Mouse (Mus musculus) liver, postnatal 0 days (tissue): ENCODE results near the gene C2cd4c. TPM values are rescaled to one million over a fixed set of nuclear protein-coding genes. Genes with fewer than 3 reads are reported as not detected.
A peak's percentile ranks its signal among the peaks of the same experiment; 100 is the strongest.

Experiments
- ATAC-seq: fragments of 200-750 bp; cut with Nextera tagmentation; 2 replicates; pipeline ENCODE4 v1.8.0; 2017; ENCODE audit warnings: mild to moderate bottlenecking, moderate library complexity
- DNase-seq: peaks from one replicate; pipeline ENCODE4 v3.0.0-alpha.2; 2016
- H3K27ac ChIP-seq: fragments of 300-500 bp; sonication (generic); 2 replicates; pipeline ENCODE4 v1.5.1; 2014; ENCODE audit warnings: antibody characterized with exemption, moderate library complexity, mild to moderate bottlenecking, low read depth
- H3K27me3 ChIP-seq: fragments of 300-500 bp; sonication (generic); 2 replicates; pipeline ENCODE4 v1.6.1; 2014; ENCODE audit warnings: low read length, control low read depth, mixed read lengths; ENCODE audit not compliant: insufficient read depth
- H3K36me3 ChIP-seq: fragments of 300-500 bp; sonication (generic); replicated peaks from 2 replicates; pipeline ENCODE4 v1.6.1; 2014; ENCODE audit warnings: mild to moderate bottlenecking, control low read depth, low read length, moderate library complexity, mixed read lengths; ENCODE audit not compliant: insufficient read depth
- H3K4me1 ChIP-seq: fragments of 300-500 bp; sonication (generic); 2 replicates; pipeline ENCODE4 v1.6.1; 2014; ENCODE audit warnings: antibody characterized with exemption, mild to moderate bottlenecking, control low read depth; ENCODE audit not compliant: insufficient read depth
- H3K4me2 ChIP-seq: fragments of 300-500 bp; sonication (generic); 2 replicates; pipeline ENCODE4 v1.6.1; 2014; ENCODE audit warnings: low read depth, mild to moderate bottlenecking, low read length, moderate library complexity, mixed read lengths
- H3K4me3 ChIP-seq: fragments of 300-500 bp; sonication (generic); 2 replicates; pipeline ENCODE4 v1.5.1; 2014; ENCODE audit warnings: low read depth, low read length
- H3K9ac ChIP-seq: fragments of 300-500 bp; sonication (generic); replicated peaks from 2 replicates; pipeline ENCODE4 v1.6.1; 2014; ENCODE audit warnings: mild to moderate bottlenecking, moderate library complexity
- H3K9me3 ChIP-seq: fragments of 300-500 bp; sonication (generic); 2 replicates; pipeline ENCODE4 v1.6.1; 2016; ENCODE audit warnings: mild to moderate bottlenecking, control low read depth, low read length, mixed read lengths
- CTCF ChIP-seq: sonication (generic); IDR thresholded peaks from 2 replicates; pipeline ENCODE4 v1.5.1; 2016; ENCODE audit warnings: antibody characterized with exemption, low read depth
- EP300 ChIP-seq: IDR thresholded peaks from 2 replicates; pipeline ENCODE4 v1.6.1; 2016; ENCODE audit warnings: antibody characterized with exemption, low read depth, mild to moderate bottlenecking
- WGBS: fragments of 180-500 bp; shearing (Covaris S2); extraction: QIAGEN DNeasy Blood & Tissue Kit; methylation state at CpG from one replicate; pipeline ENCODE4 v1.1.7; 2014; ENCODE audit not compliant: insufficient replicate concordance; 5-methylcytosine and 5-hydroxymethylcytosine counted together
- polyA plus RNA-seq: library from polyadenylated mRNA; unstranded; fragments of >200 nt; fragmentation: Nextera tagmentation; extraction: Ambion mirVana; gene quantifications from 2 replicates; pipeline ENCODE4 v1.2.1, GENCODE M21; 2015

C2cd4c gene
- polyA plus RNA-seq, 1 experiment from 2014 or later = not detected

DNA sequence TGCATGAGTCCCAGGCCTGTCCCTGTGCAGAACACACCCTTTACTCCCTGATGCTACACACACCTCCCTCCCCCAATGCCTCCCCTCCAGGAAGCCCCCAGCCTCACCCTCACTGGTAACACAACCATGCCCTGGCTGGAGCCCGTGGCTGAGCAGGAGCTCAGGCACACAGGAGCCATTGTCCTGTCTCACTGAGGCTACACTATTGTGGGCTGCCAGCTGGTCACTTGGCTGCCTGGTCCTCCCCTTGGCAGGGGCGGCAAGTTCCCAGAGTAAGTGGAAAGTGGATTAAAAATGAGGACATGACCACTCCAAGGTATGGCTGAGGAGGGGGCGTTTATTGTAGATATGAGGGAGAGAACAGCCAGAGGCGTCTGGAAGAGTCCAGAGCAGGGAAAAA, 7.3 kb downstream of the C2cd4c start:
- Histone ChIP-seq H3K9me3 (no peaks in the 10 kb centered on the region), H3K36me3 (no peaks in the 10 kb centered on the region), H3K4me3 (no peak overlapping the region), H3K4me1 (no peaks in the 10 kb centered on the region), H3K27me3 (peaks cover 8% of the 10 kb centered on the region; the same call in 1 of the 2 replicates), H3K4me2 (no peak overlapping the region), H3K27ac (no peak overlapping the region), H3K9ac (no peak overlapping the region)
- no peak for TF ChIP-seq CTCF
- TF ChIP-seq EP300 = no peak
- no peak for ATAC-seq
- DNase-seq = no peak
- WGBS = 73% methylated on average over 4 of the region's 4 CpGs

GRCm38 (mm10) chr10:79597936-79598230, 15.9 kb downstream of the C2cd4c start:
- H3K4me3 ChIP-seq = no peak overlapping the region
- H3K9me3 ChIP-seq = no peaks in the 10 kb centered on the region
- DNase-seq (no peak), ATAC-seq (no peak)
- H3K27ac ChIP-seq = no peak overlapping the region
- H3K4me2 ChIP-seq = no peak overlapping the region
- H3K9ac ChIP-seq = no peak overlapping the region
- no peaks in the 10 kb centered on the region for H3K4me1 ChIP-seq
- no peaks in the 10 kb centered on the region for H3K27me3 ChIP-seq
- WGBS = 77% methylated on average over 4 of the region's 4 CpGs
- no peaks in the 10 kb centered on the region for H3K36me3 ChIP-seq
- TF ChIP-seq CTCF = no peak
- TF ChIP-seq EP300 = no peak

DNA sequence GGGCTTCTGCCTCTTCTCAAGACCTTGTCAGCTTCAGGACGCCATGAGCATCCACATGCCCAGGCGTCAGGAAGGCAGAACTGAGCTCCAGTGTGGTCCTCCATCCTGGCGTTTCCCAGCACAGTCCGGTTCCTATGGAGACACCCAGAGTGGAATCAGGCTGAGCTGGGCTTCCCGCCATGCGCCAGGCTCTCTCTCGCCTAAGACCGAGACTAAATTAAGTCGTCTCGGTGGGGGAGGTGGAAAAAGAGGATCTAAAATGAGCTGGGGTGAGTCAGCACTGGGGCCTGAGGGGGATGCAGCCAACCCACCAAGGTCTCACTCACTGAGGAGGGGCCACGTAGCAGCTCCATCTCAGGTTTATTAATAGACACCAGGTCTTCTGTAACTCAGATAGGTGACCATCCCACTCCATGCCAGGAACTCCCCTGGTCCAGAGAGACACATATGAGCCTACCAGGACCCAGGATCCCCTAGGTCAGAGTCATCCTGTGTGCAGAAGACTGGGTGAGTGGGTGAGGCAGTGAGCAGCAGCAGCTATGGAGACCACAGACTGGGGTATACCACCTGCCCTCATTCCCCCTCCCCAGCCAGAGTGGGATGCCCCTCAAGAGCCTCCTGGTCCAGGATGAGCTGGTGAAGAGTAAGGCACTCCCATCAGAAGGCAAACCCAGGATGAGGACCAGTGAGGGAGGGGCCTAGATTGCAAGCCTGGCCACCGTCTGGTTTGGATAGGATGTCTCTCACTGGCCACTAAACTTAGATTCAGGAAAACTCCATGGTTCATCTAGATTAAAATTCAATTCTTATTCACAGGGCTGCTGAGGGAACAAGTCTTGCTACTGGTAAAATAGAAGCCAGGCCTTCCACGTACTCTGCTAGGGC, 16.5 kb downstream of the C2cd4c start:
- Histone ChIP-seq H3K4me2 (no peak overlapping the region), H3K9ac (no peak overlapping the region), H3K36me3 (no peaks in the 10 kb centered on the region), H3K27ac (no peak overlapping the region), H3K9me3 (no peaks in the 10 kb centered on the region), H3K27me3 (no peaks in the 10 kb centered on the region), H3K4me3 (no peak overlapping the region), H3K4me1 (no peaks in the 10 kb centered on the region)
- 35% methylated on average over 13 of the region's 13 CpGs for WGBS
- DNase-seq = no peak
- TF ChIP-seq CTCF = no peak
- no peak for TF ChIP-seq EP300
- no peak for ATAC-seq

GRCm38 (mm10) chr10:79595590-79595929, 18.3 kb downstream of the C2cd4c start:
- H3K27me3 ChIP-seq = no peaks in the 10 kb centered on the region
- H3K9me3 ChIP-seq = no peaks in the 10 kb centered on the region
- WGBS = 47% methylated on average over 8 of the region's 8 CpGs
- TF ChIP-seq EP300 (no peak), CTCF (no peak)
- H3K4me3 ChIP-seq = no peak overlapping the region
- H3K4me1 ChIP-seq = no peaks in the 10 kb centered on the region
- H3K36me3 ChIP-seq = no peaks in the 10 kb centered on the region
- ATAC-seq (peak; percentile 85), DNase-seq (peak; percentile 27)
- no peak overlapping the region for H3K27ac ChIP-seq
- no peak overlapping the region for H3K4me2 ChIP-seq
- no peak overlapping the region for H3K9ac ChIP-seq

DNA sequence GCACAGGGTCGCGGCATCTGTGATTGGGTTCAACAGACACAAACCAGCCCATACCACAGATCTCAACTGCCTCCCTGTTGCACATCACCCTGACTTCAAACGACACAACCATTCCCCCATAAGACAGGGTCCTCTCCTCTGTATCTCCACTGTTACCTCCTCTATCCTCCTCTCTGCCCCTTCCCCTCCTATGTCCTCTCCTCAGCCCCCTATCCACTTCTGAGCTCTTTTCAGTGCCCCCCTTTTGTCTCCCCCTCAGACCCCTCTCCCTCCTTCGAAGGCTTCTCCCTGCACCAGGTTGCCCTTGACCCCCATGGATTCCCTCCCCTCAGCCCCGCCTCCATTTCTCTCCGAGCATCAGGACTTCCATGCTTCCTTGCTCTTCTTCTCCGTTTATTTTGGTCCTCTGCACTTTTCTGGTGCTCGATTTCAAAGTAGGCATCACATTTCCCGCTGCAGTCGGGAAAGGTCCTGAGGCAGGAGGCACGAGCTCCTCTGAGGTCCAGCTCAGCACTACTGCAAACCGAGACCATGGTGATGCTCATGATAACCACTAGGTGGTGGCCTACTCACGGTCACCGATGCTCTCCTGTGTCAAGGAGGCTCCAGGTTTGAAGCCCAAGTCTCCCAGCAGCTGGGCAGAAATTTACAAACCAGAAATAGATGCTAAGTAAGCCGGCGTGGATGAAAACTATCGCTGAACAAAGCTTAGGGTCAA, 18.8 kb downstream of the C2cd4c start:
- Histone ChIP-seq H3K27me3 (no peaks in the 10 kb centered on the region), H3K4me1 (no peaks in the 10 kb centered on the region), H3K4me3 (no peak overlapping the region), H3K36me3 (no peaks in the 10 kb centered on the region), H3K4me2 (no peak overlapping the region), H3K9me3 (no peaks in the 10 kb centered on the region), H3K9ac (no peak overlapping the region), H3K27ac (no peak overlapping the region)
- ATAC-seq = peak; percentile 81
- TF ChIP-seq CTCF (peak; percentile 87), EP300 (no peak)
- 19% methylated on average over 17 of the region's 17 CpGs for WGBS
- DNase-seq = peak; percentile 43

GRCm38 (mm10) chr10:79594111-79594510, 19.7 kb downstream of the C2cd4c start:
- no peak for ATAC-seq
- TF ChIP-seq CTCF (no peak), EP300 (no peak)
- 33% methylated on average over 6 of the region's 6 CpGs for WGBS
- H3K4me2 ChIP-seq = no peak overlapping the region
- no peak overlapping the region for H3K4me3 ChIP-seq
- no peak overlapping the region for H3K27ac ChIP-seq
- DNase-seq = no peak
- no peak overlapping the region for H3K9ac ChIP-seq
- H3K27me3 ChIP-seq = no peaks in the 10 kb centered on the region
- no peaks in the 10 kb centered on the region for H3K4me1 ChIP-seq
- H3K9me3 ChIP-seq = no peaks in the 10 kb centered on the region
- H3K36me3 ChIP-seq = no peaks in the 10 kb centered on the region
